ENCODE assay signal across 8 mouse cellular contexts in genomic region chr8:122550234-122550994, GRCm38 (mm10). TPM values are rescaled to one million over a fixed set of nuclear protein-coding genes. Genes with fewer than 3 reads are reported as not detected.
DNase-seq lines count a peak whose midpoint lies in the region; ATAC-seq lines count a peak whose summit lies in the region.

No protein-coding gene starts in this region.

- peak; percentile 57 to 67 for DNase-seq in lung, adult 18-20 months
- no peak for DNase-seq in lung, postnatal 25 days (ENCODE audit: low spot score)
- peak; percentile 40 for DNase-seq in brain, adult 2 months (ENCODE audit: low read depth, low spot score)
- peak; percentile 46 to 63 for DNase-seq in gastrocnemius, postnatal 36 days
- DNase-seq in kidney, adult 9 months: peak; percentile 59
- peak; percentile 64 for DNase-seq in lung, postnatal 14 days

- 3% methylated on average over 52 of the region's 52 CpGs for WGBS in stomach, embryonic 16.5 days

- intact Hi-C loops in gastrocnemius, postnatal 36 days (cut with DNase I): no loop called here

- peak overlapping the region; percentile 87 for H3K27ac ChIP-seq in stomach, embryonic 16.5 days (ENCODE audit: low read length)

- H3K27me3 ChIP-seq in stomach, embryonic 16.5 days (ENCODE audit: control insufficient read depth, insufficient read depth, low read length): no peaks in the 10 kb centered on the region

- H3K4me3 ChIP-seq in stomach, embryonic 16.5 days (replicated peaks; ENCODE audit: low read length): peak overlapping the region; percentile 80

- H3K4me2 ChIP-seq in stomach, embryonic 16.5 days (ENCODE audit: low read depth, low read length): peak overlapping the region; percentile 88

- ATAC-seq in stomach, embryonic 16.5 days (ENCODE audit: insufficient read depth, low FRiP score): peak; percentile 45
- ATAC-seq in megakaryocyte-erythroid progenitor cell, adult 5-6 weeks (replicated peaks; ENCODE audit: low FRiP score, low TSS enrichment, poor library complexity, severe bottlenecking): no peak

- H3K9ac ChIP-seq in stomach, embryonic 16.5 days (ENCODE audit: low read length): peak overlapping the region; percentile 93

- no peaks in the 10 kb centered on the region for H3K9me3 ChIP-seq in stomach, embryonic 16.5 days (replicated peaks; ENCODE audit: control insufficient read depth, low read length)

- H3K4me1 ChIP-seq in stomach, embryonic 16.5 days (ENCODE audit: control insufficient read depth, insufficient read depth, low read length): peaks cover 44% of the 10 kb centered on the region

- no peaks in the 10 kb centered on the region for H3K36me3 ChIP-seq in stomach, embryonic 16.5 days (ENCODE audit: control insufficient read depth, insufficient read depth, low read length)

RNA-seq across cellular contexts. Expression of gene Piezo1, which starts 0.7 kb away (rescaled TPM):
- total RNA-seq in gastrocnemius, postnatal 36 days (2021): 10 to 100 TPM; 14.3 to 15.9 TPM
- 13.5 and 18.9 TPM in 2 replicates for polyA plus RNA-seq in stomach, embryonic 16.5 days (2015; fragmentation: Nextera tagmentation; extraction: Ambion mirVana)
- 84.0 and 93.5 TPM in 2 replicates for total RNA-seq in megakaryocyte-erythroid progenitor cell, adult 5-6 weeks (2014; fragmentation: Nextera tagmentation)
- 31.1 and 31.5 TPM in 2 replicates for total RNA-seq in megakaryocyte-erythroid progenitor cell, adult 5-6 weeks (2017)

RNA-seq across cellular contexts. Expression of gene Cdt1, which starts 17.4 kb away (rescaled TPM):
- 1 to 10 TPM in 1 of 2 experiments, under 1 TPM in 1; 0.76 to 1.2 TPM for total RNA-seq in gastrocnemius, postnatal 36 days (2021)
- 28.4 and 28.5 TPM in 2 replicates for polyA plus RNA-seq in stomach, embryonic 16.5 days (2015; fragmentation: Nextera tagmentation; extraction: Ambion mirVana)
- total RNA-seq in megakaryocyte-erythroid progenitor cell, adult 5-6 weeks (2014; fragmentation: Nextera tagmentation): 133 and 150 TPM in 2 replicates
- total RNA-seq in megakaryocyte-erythroid progenitor cell, adult 5-6 weeks (2017): 34.5 and 70.6 TPM in 2 replicates

RNA-seq across cellular contexts. Expression of gene Aprt, which starts 26.3 kb away (rescaled TPM):
- total RNA-seq in gastrocnemius, postnatal 36 days (2021): 10 to 100 TPM; 35.4 to 45.3 TPM
- polyA plus RNA-seq in stomach, embryonic 16.5 days (2015; fragmentation: Nextera tagmentation; extraction: Ambion mirVana): 335 and 345 TPM in 2 replicates
- 228 and 254 TPM in 2 replicates for total RNA-seq in megakaryocyte-erythroid progenitor cell, adult 5-6 weeks (2014; fragmentation: Nextera tagmentation)
- 55.1 and 106 TPM in 2 replicates for total RNA-seq in megakaryocyte-erythroid progenitor cell, adult 5-6 weeks (2017)

Comparison
In these comparisons a context has a peak if more than half of its experiments do, and no peak if none do; other contexts are left out.
1. RNA of gene Cdt1, which starts 17.4 kb away (total RNA-seq): 34.5 to 150 TPM in megakaryocyte-erythroid progenitor cell, adult 5-6 weeks; 0.76 to 1.2 TPM in gastrocnemius, postnatal 36 days; every median in the first group is over 10 times any median in the second.